Mouse (Mus musculus) midbrain, embryonic 16.5 days (tissue): ENCODE data around the gene Stmnd1. TPM values are rescaled to one million over a fixed set of nuclear protein-coding genes. Genes with fewer than 3 reads are reported as not detected.
"Not testable (repeated sequence)": the region's sequence is repeated elsewhere in the genome, so short reads cannot be mapped to it uniquely, and the experiment has no call there.

Experiments
- ATAC-seq: fragments of 200-750 bp; cut with Nextera tagmentation; 2 replicates; pipeline ENCODE4 v1.8.0; 2017; ENCODE audit warnings: moderate TSS enrichment
- H3K27ac ChIP-seq: fragments of 300-500 bp; sonication (generic); 2 replicates; pipeline ENCODE4 v1.5.1; 2014; ENCODE audit warnings: mild to moderate bottlenecking, low read length, mixed read lengths
- H3K27me3 ChIP-seq: fragments of 300-500 bp; sonication (generic); 2 replicates; pipeline ENCODE4 v1.6.1; 2014; ENCODE audit warnings: low read depth, low read length, mixed read lengths; ENCODE audit not compliant: control insufficient read depth, insufficient read depth
- H3K36me3 ChIP-seq: fragments of 300-500 bp; sonication (generic); 2 replicates; pipeline ENCODE4 v1.6.1; 2014; ENCODE audit warnings: mild to moderate bottlenecking, low read length, moderate library complexity, mixed read lengths; ENCODE audit not compliant: control insufficient read depth, insufficient read depth
- H3K4me1 ChIP-seq: fragments of 300-500 bp; sonication (generic); 2 replicates; pipeline ENCODE4 v1.6.1; 2014; ENCODE audit warnings: mild to moderate bottlenecking, low read length, mixed read lengths; ENCODE audit not compliant: control insufficient read depth, insufficient read depth
- H3K4me2 ChIP-seq: fragments of 300-500 bp; sonication (generic); 2 replicates; pipeline ENCODE4 v1.6.1; 2014; ENCODE audit warnings: mild to moderate bottlenecking, low read length, mixed read lengths
- H3K4me3 ChIP-seq: fragments of 300-500 bp; sonication (generic); 2 replicates; pipeline ENCODE4 v1.5.1; 2014; ENCODE audit warnings: low read depth, mild to moderate bottlenecking, low read length, moderate library complexity, mixed read lengths
- H3K9ac ChIP-seq: fragments of 300-500 bp; sonication (generic); 2 replicates; pipeline ENCODE4 v1.6.1; 2014; ENCODE audit warnings: low read depth, low read length, mixed read lengths
- H3K9me3 ChIP-seq: fragments of 300-500 bp; sonication (generic); replicated peaks from 2 replicates; pipeline ENCODE4 v1.6.1; 2014; ENCODE audit warnings: mild to moderate bottlenecking, low read length, mixed read lengths; ENCODE audit not compliant: control insufficient read depth, poor library complexity, severe bottlenecking
- WGBS: fragments of 180-500 bp; shearing (Covaris S2); extraction: QIAGEN DNeasy Blood & Tissue Kit; methylation state at CpG from one replicate; pipeline ENCODE4 v1.1.7; 2014; 5-methylcytosine and 5-hydroxymethylcytosine counted together
- polyA plus RNA-seq: library from polyadenylated mRNA; unstranded; fragments of >200 nt; fragmentation: Nextera tagmentation; extraction: Ambion mirVana; gene quantifications from 2 replicates; pipeline ENCODE4 v1.2.1, GENCODE M21; 2015

Stmnd1 gene
- polyA plus RNA-seq, 1 experiment from 2014 or later = not detected

DNA sequence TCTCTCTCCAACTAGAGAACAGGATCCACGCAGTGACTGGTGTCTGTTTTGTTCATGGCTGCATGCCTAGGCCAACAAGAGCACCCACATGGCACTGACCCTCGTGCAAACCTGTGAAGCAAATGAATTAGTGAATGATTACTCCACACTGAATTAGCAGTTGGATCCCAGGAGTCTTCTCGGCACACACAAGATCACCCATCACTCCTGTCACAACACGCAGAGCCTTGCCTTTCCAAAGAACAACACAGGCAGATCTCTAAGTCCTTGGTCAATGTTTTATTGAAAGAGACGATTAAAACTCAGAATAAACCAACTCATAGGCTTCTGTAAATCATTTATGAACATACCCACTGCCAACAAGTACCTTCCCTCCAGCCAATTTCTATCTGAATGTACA, 39.7 kb downstream of the Stmnd1 start:
- Histone ChIP-seq H3K4me3 (no peak overlapping the region), H3K36me3 (no peaks in the 10 kb centered on the region), H3K4me1 (no peaks in the 10 kb centered on the region), H3K4me2 (no peak overlapping the region), H3K9me3 (no peaks in the 10 kb centered on the region; the same call in 1 of the 2 replicates), H3K27ac (no peak overlapping the region), H3K9ac (no peak overlapping the region), H3K27me3 (no peaks in the 10 kb centered on the region)
- 85% methylated on average over 5 of the region's 5 CpGs for WGBS
- no peak for ATAC-seq

DNA sequence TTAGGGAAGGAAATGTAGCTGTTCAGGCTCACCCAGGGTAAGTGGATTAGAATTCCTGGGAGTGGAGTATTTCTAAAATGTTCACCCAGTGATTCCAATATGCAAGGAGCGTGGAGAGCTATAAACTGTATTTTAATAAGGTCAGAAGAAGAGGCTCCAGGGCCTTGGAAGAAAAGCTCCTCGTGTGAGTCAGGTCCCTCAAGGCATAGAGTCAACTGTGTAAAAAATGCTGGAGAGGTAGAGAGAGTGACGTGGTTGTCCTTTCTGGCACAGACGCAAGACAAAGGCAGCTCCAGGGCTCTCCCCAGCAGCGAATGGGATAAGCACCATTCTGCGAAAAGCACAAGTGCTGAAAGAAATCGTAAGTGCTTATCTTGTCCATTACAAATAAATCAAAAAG, 41.6 kb downstream of the Stmnd1 start:
- Histone ChIP-seq H3K4me1 (no peaks in the 10 kb centered on the region), H3K9me3 (no peaks in the 10 kb centered on the region; the same call in 1 of the 2 replicates), H3K27me3 (no peaks in the 10 kb centered on the region), H3K9ac (no peak overlapping the region), H3K36me3 (no peaks in the 10 kb centered on the region), H3K27ac (no peak overlapping the region), H3K4me2 (no peak overlapping the region), H3K4me3 (no peak overlapping the region)
- ATAC-seq = no peak
- WGBS = 91% methylated on average over 7 of the region's 7 CpGs

DNA sequence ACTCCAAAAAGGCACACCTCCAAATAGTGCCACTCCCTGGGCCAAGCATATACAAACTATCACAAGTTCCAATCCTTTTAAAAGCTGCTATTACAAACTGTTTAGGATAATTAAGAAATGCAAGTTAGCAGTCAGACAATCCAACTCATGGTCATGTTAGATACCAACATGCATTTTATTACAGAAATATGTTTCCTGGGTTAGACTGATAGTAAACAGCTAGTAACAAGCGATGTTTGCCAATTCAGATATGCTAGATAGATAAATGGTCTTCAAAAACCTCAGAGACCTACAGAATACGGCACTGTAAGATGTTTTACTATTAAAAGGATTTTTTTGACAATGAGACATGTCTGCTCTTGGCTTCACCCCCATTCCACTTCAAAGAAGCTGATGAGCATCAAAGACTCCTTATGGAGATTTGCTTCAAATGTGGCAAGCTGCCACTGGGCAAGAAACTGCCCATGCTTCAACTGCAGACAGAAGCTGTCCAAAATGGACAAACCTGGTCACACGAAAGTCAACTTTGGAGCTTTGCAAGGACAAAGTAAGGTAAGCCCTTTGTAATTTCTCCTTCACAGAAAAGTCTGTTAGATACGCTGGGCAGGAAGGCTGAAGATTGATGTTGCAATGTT, 52.9 kb downstream of the Stmnd1 start:
- Histone ChIP-seq H3K4me1 (no peaks in the 10 kb centered on the region), H3K36me3 (no peaks in the 10 kb centered on the region), H3K4me2 (no peak overlapping the region), H3K4me3 (no peak overlapping the region), H3K9ac (no peak overlapping the region), H3K27ac (no peak overlapping the region), H3K27me3 (no peaks in the 10 kb centered on the region), H3K9me3 (no peaks in the 10 kb centered on the region)
- ATAC-seq = no peak
- 75% methylated on average over 4 of the region's 4 CpGs for WGBS

DNA sequence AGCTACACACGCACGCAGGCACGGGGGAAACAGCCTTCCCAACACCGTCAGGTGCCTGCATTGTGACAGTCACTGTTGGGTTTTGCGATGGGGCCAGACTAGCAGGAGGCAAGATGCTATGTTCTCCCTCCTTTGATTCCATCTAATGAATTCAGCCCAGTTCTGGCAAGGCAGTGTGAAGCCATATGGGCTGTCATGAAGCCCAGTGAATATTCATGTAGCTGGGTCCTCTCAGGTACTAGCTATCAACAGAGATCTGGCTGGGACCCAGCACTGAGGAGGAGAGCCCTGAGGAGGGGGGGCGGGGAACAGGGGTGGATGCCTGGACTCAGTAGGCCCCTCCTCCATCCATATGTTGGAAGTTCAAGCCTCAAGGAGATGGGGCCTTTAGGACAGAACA, 61.5 kb downstream of the Stmnd1 start:
- Histone ChIP-seq H3K27me3 (no peaks in the 10 kb centered on the region), H3K4me3 (no peak overlapping the region), H3K36me3 (no peaks in the 10 kb centered on the region), H3K4me1 (no peaks in the 10 kb centered on the region), H3K4me2 (no peak overlapping the region), H3K9me3 (peaks cover 2% of the 10 kb centered on the region; the same call in 1 of the 2 replicates), H3K27ac (no peak overlapping the region), H3K9ac (no peak overlapping the region)
- ATAC-seq = 0 out of 2 replicates have a peak, but pooled peaks have one; percentile 39
- 50% methylated on average over 6 of the region's 6 CpGs for WGBS

DNA sequence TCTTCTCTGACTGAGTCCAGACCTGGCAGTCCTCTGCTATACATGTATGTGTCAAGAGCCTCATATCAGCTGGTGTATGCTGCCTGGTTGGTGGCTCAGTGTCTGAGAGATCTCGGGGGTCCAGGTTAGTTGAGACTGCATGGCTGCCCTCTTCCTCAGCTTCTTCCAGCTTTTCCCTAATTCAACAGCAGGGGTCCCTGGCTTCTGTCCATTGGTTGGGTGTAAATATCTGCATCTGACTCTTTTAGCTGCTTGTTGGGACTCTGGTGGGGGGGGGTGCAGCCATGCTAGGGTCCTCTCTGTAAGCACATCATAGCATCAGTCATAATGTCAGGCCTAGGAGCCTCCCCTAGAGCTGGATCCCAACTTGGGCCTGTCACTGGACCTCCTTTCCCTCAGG, 62.8 kb downstream of the Stmnd1 start:
- H3K4me2 ChIP-seq, H3K27me3 ChIP-seq, H3K4me1 ChIP-seq, H3K36me3 ChIP-seq, H3K9ac ChIP-seq, H3K27ac ChIP-seq, ATAC-seq, H3K9me3 ChIP-seq, H3K4me3 ChIP-seq: not testable (repeated sequence)
- 65% methylated on average over 1 of the region's 1 CpGs for WGBS

DNA sequence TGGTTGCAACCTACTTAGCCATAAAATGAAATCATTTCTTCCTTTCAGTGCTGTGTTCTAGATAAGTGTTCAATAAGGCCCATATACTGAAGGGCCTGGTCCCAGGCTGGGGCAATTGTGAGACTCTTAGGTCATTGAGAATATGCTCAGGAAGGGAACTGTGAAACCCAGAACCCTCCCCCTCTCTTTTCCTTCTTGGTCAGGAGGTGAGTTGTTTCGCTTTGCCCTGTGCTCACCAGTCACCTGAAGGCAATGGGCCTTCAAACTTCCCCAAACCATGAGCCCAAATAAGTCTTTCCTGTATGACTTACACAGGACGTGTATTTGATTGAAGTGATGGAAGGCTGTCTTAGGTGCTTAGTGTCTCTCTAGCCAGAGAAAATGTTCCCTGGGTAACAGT, 64.3 kb downstream of the Stmnd1 start:
- no peaks in the 10 kb centered on the region for H3K27me3 ChIP-seq
- H3K4me1 ChIP-seq = no peaks in the 10 kb centered on the region
- ATAC-seq = no peak
- H3K4me2 ChIP-seq = no peak overlapping the region
- no peak overlapping the region for H3K27ac ChIP-seq
- no peak overlapping the region for H3K9ac ChIP-seq
- 83% methylated on average over 2 of the region's 2 CpGs for WGBS
- no peak overlapping the region for H3K4me3 ChIP-seq
- no peaks in the 10 kb centered on the region for H3K36me3 ChIP-seq
- H3K9me3 ChIP-seq = no peaks in the 10 kb centered on the region

DNA sequence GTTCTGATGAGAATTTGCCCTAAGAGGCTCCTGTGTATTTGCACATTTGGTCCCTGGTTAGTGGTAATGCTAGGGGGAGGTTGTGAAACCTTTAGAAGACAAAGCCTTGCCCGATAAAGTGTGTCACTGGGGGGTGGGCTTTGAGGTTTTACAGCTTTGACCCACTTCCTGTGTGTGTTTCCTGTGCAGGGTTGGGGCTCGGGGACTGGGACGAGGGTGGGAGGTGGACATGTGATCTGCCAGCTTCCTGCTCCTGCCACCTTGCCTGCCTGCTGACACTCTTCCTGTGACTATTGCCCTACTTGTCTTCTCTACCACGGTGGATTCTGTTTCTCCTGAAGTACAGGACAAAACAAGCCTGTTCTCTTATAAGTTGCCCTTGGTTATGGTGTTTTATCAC, 66.4 kb downstream of the Stmnd1 start:
- 77% methylated on average over 4 of the region's 4 CpGs for WGBS
- no peak overlapping the region for H3K27ac ChIP-seq
- H3K4me3 ChIP-seq = no peak overlapping the region
- no peaks in the 10 kb centered on the region for H3K27me3 ChIP-seq
- H3K4me1 ChIP-seq = no peaks in the 10 kb centered on the region
- H3K36me3 ChIP-seq = no peaks in the 10 kb centered on the region
- ATAC-seq = no peak
- no peaks in the 10 kb centered on the region for H3K9me3 ChIP-seq
- no peak overlapping the region for H3K4me2 ChIP-seq
- H3K9ac ChIP-seq = no peak overlapping the region

DNA sequence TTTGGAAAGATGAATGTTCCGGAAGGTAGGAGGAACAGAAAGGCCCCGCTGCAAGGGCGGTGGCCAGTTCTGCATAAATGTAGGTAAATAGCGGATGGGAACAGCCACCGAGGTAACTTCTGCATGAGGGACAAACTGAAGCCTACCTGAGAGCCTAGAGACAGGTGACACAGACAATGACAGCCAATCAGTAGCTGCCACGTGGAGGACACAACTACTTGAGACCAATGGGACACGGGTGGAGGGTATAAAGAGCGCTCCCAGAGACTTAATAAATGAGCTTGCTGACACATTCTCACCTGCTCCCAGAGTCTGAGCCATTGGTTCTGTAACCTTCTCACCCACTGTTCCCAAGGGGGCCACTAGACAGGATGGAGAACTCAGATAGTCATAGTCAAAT, 67.1 kb downstream of the Stmnd1 start:
- no peak overlapping the region for H3K9ac ChIP-seq
- no peak for ATAC-seq
- H3K4me3 ChIP-seq = no peak overlapping the region
- H3K36me3 ChIP-seq = no peaks in the 10 kb centered on the region
- H3K9me3 ChIP-seq = no peaks in the 10 kb centered on the region
- WGBS = 96% methylated on average over 8 of the region's 8 CpGs
- no peak overlapping the region for H3K27ac ChIP-seq
- H3K4me1 ChIP-seq = no peaks in the 10 kb centered on the region
- H3K27me3 ChIP-seq = no peaks in the 10 kb centered on the region
- H3K4me2 ChIP-seq = no peak overlapping the region

DNA sequence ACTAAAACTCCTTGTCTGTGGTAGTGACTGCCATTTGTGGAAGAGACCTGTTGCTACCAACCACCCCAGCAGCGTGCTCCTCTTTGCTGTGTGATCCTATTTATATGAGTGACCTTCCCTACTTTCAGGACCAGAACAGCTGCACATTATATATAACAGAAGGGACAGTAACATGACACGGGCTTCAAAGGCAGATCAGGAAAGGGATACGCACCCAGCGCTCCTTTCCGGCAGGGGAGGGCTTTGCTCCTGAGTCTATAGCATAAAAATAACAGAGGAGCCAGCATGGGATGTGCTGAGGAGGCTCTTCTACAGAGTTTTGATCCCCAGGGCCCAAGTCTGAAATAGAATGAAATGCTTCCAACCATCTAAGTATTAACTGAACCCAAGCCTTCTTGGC, 67.9 kb downstream of the Stmnd1 start:
- no peaks in the 10 kb centered on the region for H3K27me3 ChIP-seq
- H3K36me3 ChIP-seq = no peaks in the 10 kb centered on the region
- H3K4me3 ChIP-seq = no peak overlapping the region
- WGBS = 87% methylated on average over 5 of the region's 5 CpGs
- no peaks in the 10 kb centered on the region for H3K9me3 ChIP-seq
- no peak overlapping the region for H3K9ac ChIP-seq
- H3K4me2 ChIP-seq = no peak overlapping the region
- H3K27ac ChIP-seq = no peak overlapping the region
- H3K4me1 ChIP-seq = no peaks in the 10 kb centered on the region
- ATAC-seq = no peak
